Mouse (Mus musculus): ENCODE measurements around the gene Crb3.

The Crb3 gene

DNA sequence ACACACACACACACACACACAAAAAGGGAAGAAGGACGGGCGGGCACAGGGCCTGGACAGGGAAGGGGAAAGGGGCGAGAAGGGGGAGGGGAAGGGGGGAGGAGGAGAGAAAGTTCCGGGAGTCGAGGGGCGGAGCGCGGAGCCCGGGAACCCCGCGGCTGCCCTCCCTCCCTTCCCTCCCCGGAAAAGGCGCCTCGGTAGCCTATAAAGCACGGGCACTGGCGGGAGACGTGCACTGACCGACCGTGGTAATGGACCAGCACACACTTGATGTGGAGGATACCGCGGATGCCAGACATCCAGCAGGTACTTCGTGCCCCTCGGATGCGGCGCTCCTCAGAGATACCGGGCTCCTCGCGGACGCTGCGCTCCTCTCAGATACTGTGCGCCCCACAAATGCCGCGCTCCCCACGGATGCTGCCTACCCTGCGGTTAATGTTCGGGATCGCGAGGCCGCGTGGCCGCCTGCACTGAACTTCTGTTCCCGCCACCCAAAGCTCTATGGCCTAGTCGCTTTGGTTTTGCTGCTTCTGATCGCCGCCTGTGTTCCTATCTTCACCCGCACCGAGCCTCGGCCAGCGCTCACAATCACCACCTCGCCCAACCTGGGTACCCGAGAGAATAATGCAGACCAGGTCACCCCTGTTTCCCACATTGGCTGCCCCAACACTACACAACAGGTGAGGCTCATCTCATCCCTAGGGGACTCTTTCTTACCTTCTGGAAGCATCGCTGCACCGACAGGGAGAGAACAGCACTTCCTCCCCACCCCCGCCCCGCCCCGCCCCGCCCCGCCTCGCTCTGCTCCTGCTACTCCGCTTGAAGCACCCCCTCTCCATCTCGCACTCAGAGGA, 46.5 kb downstream of the Crb3 start, which contains the start of gene Tnfsf9:
TSS of gene Tnfsf9 (plus strand) at position 145 of the 854 bp plus-strand sequence.
- DNase-seq (ENCODE audit: low spot score in 2 of 2) = no peak

GRCm38 (mm10) chr17:57106035-57106368, 47.1 kb downstream of the Crb3 start:
- no peak for DNase-seq (ENCODE audit: low spot score in 2 of 2)

DNA sequence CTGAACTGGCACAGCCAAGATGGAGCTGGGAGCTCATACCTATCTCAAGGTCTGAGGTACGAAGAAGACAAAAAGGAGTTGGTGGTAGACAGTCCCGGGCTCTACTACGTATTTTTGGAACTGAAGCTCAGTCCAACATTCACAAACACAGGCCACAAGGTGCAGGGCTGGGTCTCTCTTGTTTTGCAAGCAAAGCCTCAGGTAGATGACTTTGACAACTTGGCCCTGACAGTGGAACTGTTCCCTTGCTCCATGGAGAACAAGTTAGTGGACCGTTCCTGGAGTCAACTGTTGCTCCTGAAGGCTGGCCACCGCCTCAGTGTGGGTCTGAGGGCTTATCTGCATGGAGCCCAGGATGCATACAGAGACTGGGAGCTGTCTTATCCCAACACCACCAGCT, 48.2 kb downstream of the Crb3 start:
- DNase-seq (ENCODE audit: low spot score in 2 of 2) = no peak

GRCm38 (mm10) chr17:57108040-57108665, 49.2 kb downstream of the Crb3 start:
- no peak for DNase-seq (ENCODE audit: low spot score in 2 of 2)

DNA sequence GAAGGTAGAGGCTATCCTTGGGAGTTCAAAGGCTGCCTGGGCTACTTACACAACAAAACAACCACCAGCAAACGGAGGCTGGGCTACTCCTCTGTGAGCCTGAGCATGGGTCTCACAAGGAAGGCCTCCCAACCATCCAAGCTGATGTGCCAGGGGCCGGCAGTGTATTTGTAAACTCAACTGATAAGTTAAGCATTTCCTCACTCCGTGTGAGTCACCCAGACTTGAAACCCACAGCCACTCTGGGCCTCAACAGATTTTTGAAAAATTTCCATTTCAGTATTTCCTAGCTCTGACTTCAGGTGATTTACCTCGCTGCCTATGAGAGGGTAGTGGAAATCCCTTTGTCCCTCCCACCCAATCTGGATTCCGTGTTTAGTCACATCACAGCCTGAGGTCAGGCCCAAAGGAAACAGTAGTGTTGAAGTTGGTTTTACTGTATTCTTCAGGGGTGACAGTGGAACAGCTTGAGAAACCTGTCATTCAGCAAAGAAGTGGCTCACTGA, 49.8 kb downstream of the Crb3 start:
- no peak for DNase-seq (ENCODE audit: low spot score in 2 of 2)

GRCm38 (mm10) chr17:57110005-57110404, 51.1 kb downstream of the Crb3 start:
- DNase-seq (ENCODE audit: low spot score in 2 of 2) = no peak

- DNase-seq (ENCODE audit: low spot score in 2 of 2) = no peak
These were observed 54.0 kb downstream of the Crb3 start for GRCm38 (mm10) chr17:57112768-57113474.
